Mouse (Mus musculus) heart, embryonic 13.5 days (tissue): ENCODE measurements around the gene Vmn1r54. TPM values are rescaled to one million over a fixed set of nuclear protein-coding genes. Genes with fewer than 3 reads are reported as not detected.
"Not testable (repeated sequence)": the region's sequence is repeated elsewhere in the genome, so short reads cannot be mapped to it uniquely, and the experiment has no call there.

Experiments used
- ATAC-seq: fragments of 200-750 bp; cut with Nextera tagmentation; 2 replicates; pipeline ENCODE4 v1.8.0; 2017; ENCODE audit warnings: moderate TSS enrichment; ENCODE audit not compliant: insufficient number of reproducible peaks, low FRiP score, low TSS enrichment; ENCODE audit errors: extremely low read depth
- H3K27ac ChIP-seq: fragments of 300-500 bp; sonication (generic); replicated peaks from 2 replicates; pipeline ENCODE4 v1.5.1; 2015; ENCODE audit warnings: moderate library complexity, mild to moderate bottlenecking, inconsistent platforms
- H3K27me3 ChIP-seq: fragments of 300-500 bp; sonication (generic); replicated peaks from 2 replicates; pipeline ENCODE4 v1.6.1; 2015; ENCODE audit warnings: mild to moderate bottlenecking, inconsistent platforms
- H3K36me3 ChIP-seq: fragments of 300-500 bp; sonication (generic); 2 replicates; pipeline ENCODE4 v1.6.1; 2015; ENCODE audit warnings: mild to moderate bottlenecking, inconsistent platforms
- H3K4me1 ChIP-seq: fragments of 300-500 bp; sonication (generic); 2 replicates; pipeline ENCODE4 v1.6.1; 2015; ENCODE audit warnings: inconsistent platforms
- H3K4me2 ChIP-seq: fragments of 300-500 bp; sonication (generic); 2 replicates; pipeline ENCODE4 v1.6.1; 2015; ENCODE audit warnings: inconsistent platforms, mild to moderate bottlenecking, moderate library complexity
- H3K4me3 ChIP-seq: fragments of 300-500 bp; sonication (generic); 2 replicates; pipeline ENCODE4 v1.5.1; 2015; ENCODE audit warnings: moderate library complexity, mild to moderate bottlenecking, inconsistent platforms
- H3K9ac ChIP-seq: fragments of 300-500 bp; sonication (generic); 2 replicates; pipeline ENCODE4 v1.6.1; 2015; ENCODE audit warnings: inconsistent platforms, mild to moderate bottlenecking, moderate library complexity
- H3K9me3 ChIP-seq: fragments of 300-500 bp; sonication (generic); 2 replicates; pipeline ENCODE4 v1.6.1; 2016; ENCODE audit warnings: inconsistent platforms
- WGBS: fragments of 180-500 bp; shearing (Covaris S2); methylation state at CpG from one replicate; pipeline ENCODE4 v1.1.7; 2015; ENCODE audit warnings: mixed read lengths; 5-methylcytosine and 5-hydroxymethylcytosine counted together
- polyA plus RNA-seq: library from polyadenylated mRNA; unstranded; fragments of >200 nt; fragmentation: Nextera tagmentation; extraction: Ambion mirVana; gene quantifications from 2 replicates; pipeline ENCODE4 v1.2.1, GENCODE M21; 2015

Vmn1r54 gene
- polyA plus RNA-seq, result not detected in 2 replicates

- Histone ChIP-seq H3K36me3 (no peaks in the 10 kb centered on the region), H3K4me2 (no peak within 1 kb of the TSS), H3K27ac (no peak within 1 kb of the TSS), H3K4me1 (no peaks in the 10 kb centered on the region), H3K27me3 (no peaks in the 10 kb centered on the region), H3K9ac (no peak within 1 kb of the TSS), H3K9me3 (no peaks in the 10 kb centered on the region), H3K4me3 (no peak within 1 kb of the TSS)
- no peak for ATAC-seq
- 46% methylated on average over 1 of the region's 1 CpGs for WGBS
Measured at GRCm38 (mm10) chr6:90246000-90246399, at the start of gene Vmn1r54. Vmn1r54 (plus strand) TSS chr6:90246300.

GRCm38 (mm10) chr6:90202493-90202892 lies 43.6 kb upstream of the Vmn1r54 start, which contains the start of gene V1ra8:
V1ra8 (plus strand) TSS chr6:90202793.
- not testable (repeated sequence) for H3K36me3 ChIP-seq, ATAC-seq, H3K27me3 ChIP-seq, H3K27ac ChIP-seq, H3K9me3 ChIP-seq, H3K9ac ChIP-seq, H3K4me3 ChIP-seq, H3K4me2 ChIP-seq, H3K4me1 ChIP-seq
- 49% methylated on average over 2 of the region's 2 CpGs for WGBS

DNA sequence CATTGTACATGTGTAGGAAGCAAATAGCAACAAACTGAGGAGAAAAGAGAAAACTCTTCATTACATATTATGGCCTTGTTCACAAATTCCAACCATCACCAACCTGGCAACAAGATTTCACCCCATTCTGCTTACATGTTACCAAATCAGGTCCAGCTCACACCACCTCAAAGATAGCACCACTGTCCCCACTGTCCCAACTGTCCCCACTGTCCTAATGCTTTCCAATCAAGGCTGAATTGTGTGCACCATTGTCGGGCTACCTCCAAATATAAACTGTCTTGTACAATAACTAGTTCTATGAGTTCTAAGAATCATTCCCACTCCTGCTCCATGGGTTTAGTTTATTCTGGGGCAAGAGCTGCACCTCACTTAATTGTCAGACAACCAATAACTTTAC lies 21.8 kb upstream of the Vmn1r54 start, which contains the start of gene Vmn1r53:
Gene Vmn1r53 (minus strand): TSS at position 101 of the 400 bp plus-strand sequence.
- H3K4me1 ChIP-seq, result no peaks in the 10 kb centered on the region
- ATAC-seq, result no peak
- no peaks in the 10 kb centered on the region for H3K36me3 ChIP-seq
- H3K27ac ChIP-seq, result no peak within 1 kb of the TSS
- H3K9ac ChIP-seq, result no peak within 1 kb of the TSS
- no peak within 1 kb of the TSS for H3K4me2 ChIP-seq
- peaks cover 12% of the 10 kb centered on the region; the same call in 1 of the 2 replicates for H3K9me3 ChIP-seq
- H3K4me3 ChIP-seq, result no peak within 1 kb of the TSS
- H3K27me3 ChIP-seq, result no peaks in the 10 kb centered on the region
- WGBS, result 69% methylated on average over 1 of the region's 1 CpGs

DNA sequence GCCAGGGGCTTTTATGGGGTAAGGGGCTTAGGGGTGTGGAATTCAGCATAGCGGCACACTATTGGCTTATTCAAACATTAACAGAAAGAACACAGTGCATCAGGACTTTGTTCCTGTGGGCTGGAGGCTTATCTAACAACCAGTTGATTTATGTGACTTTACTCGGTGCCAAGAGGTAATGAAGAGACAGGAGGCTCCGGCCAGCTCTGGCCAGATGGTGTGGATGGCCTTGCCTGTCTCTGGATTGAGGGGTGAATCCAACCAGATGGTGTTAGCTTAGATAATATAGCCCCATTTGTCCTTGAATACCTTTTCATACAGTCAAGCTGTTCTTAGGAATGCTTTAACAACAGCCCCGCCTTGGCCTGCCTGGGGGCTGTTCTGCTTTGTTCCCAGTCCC lies 14.0 kb upstream of the Vmn1r54 start:
- not testable (repeated sequence) for H3K4me2 ChIP-seq

GRCm38 (mm10) chr6:90232681-90233080 lies 13.4 kb upstream of the Vmn1r54 start:
- H3K4me3 ChIP-seq, result no peak overlapping the region
- no peak overlapping the region for H3K9ac ChIP-seq
- 45% methylated on average over 27 of the region's 27 CpGs for WGBS
- H3K27me3 ChIP-seq, result no peaks in the 10 kb centered on the region
- H3K4me1 ChIP-seq, result no peaks in the 10 kb centered on the region
- no peak for ATAC-seq
- peak overlapping the region; percentile 14; the same call in 1 of the 2 replicates for H3K4me2 ChIP-seq
- no peaks in the 10 kb centered on the region for H3K36me3 ChIP-seq
- H3K9me3 ChIP-seq, result peaks cover 15% of the 10 kb centered on the region
- no peak overlapping the region for H3K27ac ChIP-seq

More for the DNA sequence above, 14.0 kb upstream of the Vmn1r54 start:
- ATAC-seq, H3K9ac ChIP-seq, H3K4me3 ChIP-seq, H3K27me3 ChIP-seq, H3K27ac ChIP-seq, H3K36me3 ChIP-seq, H3K4me1 ChIP-seq: not testable (repeated sequence)
- peaks cover 15% of the 10 kb centered on the region for H3K9me3 ChIP-seq
- WGBS, result 83% methylated on average over 4 of the region's 4 CpGs

DNA sequence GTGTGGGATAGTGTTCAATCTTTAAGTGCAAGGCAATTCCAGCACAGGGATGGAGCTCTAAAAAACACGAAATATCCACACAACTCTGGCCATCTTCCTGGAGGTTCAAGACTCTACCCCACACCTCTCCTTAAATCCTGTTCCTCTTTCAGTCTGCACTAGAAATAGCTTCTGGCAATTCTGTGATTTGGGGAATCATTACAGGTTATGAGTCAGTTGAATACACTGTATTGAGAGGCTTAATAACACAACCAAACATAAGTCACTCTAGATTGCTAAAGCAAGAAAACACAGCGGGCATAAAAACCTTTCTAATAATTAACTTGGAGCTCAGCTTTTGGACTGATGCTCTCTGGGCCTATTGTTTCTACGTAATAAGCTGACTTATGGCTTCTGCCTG lies 2.1 kb upstream of the Vmn1r54 start:
- no peak overlapping the region for H3K27ac ChIP-seq
- no peaks in the 10 kb centered on the region for H3K9me3 ChIP-seq
- H3K27me3 ChIP-seq, result no peaks in the 10 kb centered on the region
- no peaks in the 10 kb centered on the region for H3K36me3 ChIP-seq
- no peak overlapping the region for H3K4me3 ChIP-seq
- no peak overlapping the region for H3K4me2 ChIP-seq
- H3K9ac ChIP-seq, result no peak overlapping the region
- H3K4me1 ChIP-seq, result no peaks in the 10 kb centered on the region
- ATAC-seq, result no peak
- WGBS, result 61% methylated on average over 3 of the region's 3 CpGs

GRCm38 (mm10) chr6:90288265-90288664 lies 42.2 kb downstream of the Vmn1r54 start:
- ATAC-seq, result no peak
- Histone ChIP-seq H3K4me2 (no peak overlapping the region), H3K36me3 (no peaks in the 10 kb centered on the region), H3K27me3 (no peaks in the 10 kb centered on the region), H3K27ac (no peak overlapping the region), H3K4me3 (no peak overlapping the region), H3K9me3 (peaks cover 14% of the 10 kb centered on the region), H3K9ac (no peak overlapping the region), H3K4me1 (no peaks in the 10 kb centered on the region)
- 46% methylated on average over 12 of the region's 12 CpGs for WGBS

DNA sequence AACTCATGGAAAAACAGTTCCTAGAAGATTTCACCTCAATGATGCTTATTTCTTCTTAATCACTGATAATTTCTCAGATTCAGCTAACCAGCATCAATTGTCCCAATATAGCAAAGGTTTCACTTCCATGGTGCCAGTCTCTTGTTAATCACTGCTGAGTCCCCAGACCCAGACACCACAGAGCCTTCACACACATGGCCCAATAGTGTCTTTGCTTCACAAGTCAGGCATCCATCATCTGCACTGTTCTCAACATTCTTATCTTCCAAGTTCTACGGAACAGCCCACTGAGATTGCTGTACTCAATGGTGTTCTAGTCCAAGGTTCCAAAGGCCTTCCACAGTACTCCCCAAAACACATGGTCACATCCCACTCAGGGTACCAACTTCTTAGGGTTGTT lies 54.8 kb downstream of the Vmn1r54 start, which contains the start of gene BC048671:
Gene BC048671 (plus strand): TSS at position 301 of the 400 bp plus-strand sequence.
- H3K9ac ChIP-seq, result no peak within 1 kb of the TSS
- 77% methylated on average over 1 of the region's 1 CpGs for WGBS
- no peak for ATAC-seq
- no peaks in the 10 kb centered on the region for H3K36me3 ChIP-seq
- no peak within 1 kb of the TSS for H3K27ac ChIP-seq
- H3K4me3 ChIP-seq, result no peak within 1 kb of the TSS
- no peaks in the 10 kb centered on the region for H3K27me3 ChIP-seq
- no peaks in the 10 kb centered on the region for H3K9me3 ChIP-seq
- H3K4me2 ChIP-seq, result no peak within 1 kb of the TSS
- H3K4me1 ChIP-seq, result no peaks in the 10 kb centered on the region

GRCm38 (mm10) chr6:90306315-90306975 lies 60.3 kb downstream of the Vmn1r54 start:
- peaks cover 13% of the 10 kb centered on the region; the same call in 1 of the 2 replicates for H3K27me3 ChIP-seq

DNA sequence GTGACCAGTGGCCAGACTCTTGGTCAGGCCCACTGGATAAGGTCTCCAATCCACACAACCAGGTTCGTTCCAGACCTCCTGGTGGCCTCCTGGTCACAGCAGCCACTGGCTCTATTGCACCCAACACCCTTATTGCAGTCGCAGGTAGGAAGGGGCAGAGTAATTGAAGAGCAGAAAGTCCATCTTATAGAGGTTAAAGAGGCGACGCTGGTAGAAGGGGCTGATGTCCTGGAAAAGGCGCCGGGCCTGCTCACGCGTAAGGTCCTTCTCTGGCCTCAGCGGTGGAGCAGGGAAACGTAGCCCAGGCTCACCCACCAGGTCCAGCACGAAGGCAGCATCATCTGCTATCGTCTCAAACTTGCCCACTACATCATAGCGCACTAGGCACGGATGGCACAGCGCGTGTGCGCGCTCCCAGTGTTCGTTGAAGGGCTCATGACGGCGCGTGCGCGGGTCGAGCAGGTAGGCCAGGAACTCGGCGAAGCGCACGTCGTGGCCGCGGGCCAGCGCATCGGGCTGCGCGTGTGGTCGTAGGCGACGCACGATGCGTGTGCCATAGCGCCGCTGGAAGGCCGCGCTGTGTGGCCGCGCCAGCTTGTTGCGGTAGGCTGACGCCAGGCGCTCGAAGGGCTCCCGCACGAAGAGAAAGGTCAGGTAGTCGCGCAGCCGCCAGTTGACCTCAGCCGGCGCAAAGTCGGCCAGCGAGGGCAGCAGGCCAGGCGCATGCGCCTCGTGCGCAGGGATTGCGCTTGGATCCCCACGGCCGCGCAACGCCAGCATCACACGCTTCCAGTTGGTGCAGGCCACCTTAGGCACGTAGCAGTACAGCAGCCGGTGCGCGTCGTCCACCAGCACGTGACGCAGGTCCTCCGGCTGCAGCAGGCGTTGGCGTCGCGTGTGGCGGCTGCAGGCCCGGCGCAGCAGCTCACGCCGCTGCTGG lies 63.0 kb downstream of the Vmn1r54 start:
- Histone ChIP-seq H3K4me2 (no peak overlapping the region), H3K9ac (no peak overlapping the region), H3K27ac (no peak overlapping the region), H3K27me3 (peaks cover 13% of the 10 kb centered on the region; the same call in 1 of the 2 replicates), H3K4me3 (no peak overlapping the region), H3K9me3 (peaks cover 8% of the 10 kb centered on the region), H3K4me1 (no peaks in the 10 kb centered on the region), H3K36me3 (no peaks in the 10 kb centered on the region)
- WGBS, result 74% methylated on average over 87 of the region's 87 CpGs
- no peak for ATAC-seq

More at GRCm38 (mm10) chr6:90306315-90306975, 60.3 kb downstream of the Vmn1r54 start:
- ATAC-seq, result no peak
- Histone ChIP-seq H3K36me3 (no peaks in the 10 kb centered on the region), H3K27ac (no peak overlapping the region), H3K9me3 (peaks cover 8% of the 10 kb centered on the region), H3K9ac (no peak overlapping the region), H3K4me2 (no peak overlapping the region), H3K4me3 (no peak overlapping the region), H3K4me1 (no peaks in the 10 kb centered on the region)
- WGBS, result 71% methylated on average over 6 of the region's 6 CpGs

DNA sequence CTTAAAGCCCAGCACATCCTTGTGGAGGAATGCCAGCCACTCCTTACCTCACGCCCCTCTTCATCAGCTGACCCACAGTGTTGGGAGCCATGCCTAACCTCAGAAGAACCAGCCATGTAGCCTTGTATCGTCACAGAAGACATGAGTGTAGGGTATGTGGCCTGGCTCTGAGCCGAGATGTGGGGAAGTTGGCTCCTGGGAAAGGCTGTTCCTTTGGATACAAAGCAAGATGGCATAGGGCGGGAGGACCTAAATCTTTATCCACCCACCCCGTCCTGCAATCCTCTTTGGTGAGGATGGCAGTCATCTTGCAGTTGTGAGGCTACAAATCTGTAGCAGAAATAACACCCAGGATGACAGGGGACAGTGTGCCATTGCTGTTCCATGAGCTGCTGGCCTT lies 69.9 kb downstream of the Vmn1r54 start:
- no peak overlapping the region for H3K27ac ChIP-seq
- no peaks in the 10 kb centered on the region for H3K27me3 ChIP-seq
- no peaks in the 10 kb centered on the region for H3K4me1 ChIP-seq
- H3K9me3 ChIP-seq, result no peaks in the 10 kb centered on the region
- H3K9ac ChIP-seq, result no peak overlapping the region
- H3K4me2 ChIP-seq, result no peak overlapping the region
- ATAC-seq, result no peak
- 71% methylated on average over 5 of the region's 5 CpGs for WGBS
- no peak overlapping the region for H3K4me3 ChIP-seq
- H3K36me3 ChIP-seq, result no peaks in the 10 kb centered on the region
